Mouse (Mus musculus): ENCODE results near the gene Nfib. TPM values are rescaled to one million over a fixed set of nuclear protein-coding genes. Genes with fewer than 3 reads are reported as not detected.

Nfib gene
- total and polyA plus RNA-seq, 3 experiments, result 0.04 to 0.11 (median 0.09) TPM

- in situ Hi-C loops (cut with MboI; ENCODE audit: low pct_ligation_motif_present, low pct_unique_long_range_greater_than_20kb, low sequenced_read_pairs), result no loop called here
- peaks cover 19% of the 10 kb centered on the region for H3K9me3 ChIP-seq (replicated peaks; ENCODE audit: low read length)
- H3K9ac ChIP-seq (ENCODE audit: insufficient read depth, low read depth), result no peak overlapping the region
- H3K27me3 ChIP-seq (replicated peaks), result no peaks in the 10 kb centered on the region
- dilution Hi-C loops (cut with MboI; ENCODE audit: extremely low pct_ligation_motif_present, extremely low pct_unique_long_range_greater_than_20kb, low sequenced_read_pairs), result no loop called here
- no peaks in the 10 kb centered on the region for H3K36me3 ChIP-seq (replicated peaks in 1 of 2; ENCODE audit: control insufficient read depth in 1 of 2, insufficient read depth in 1 of 2, low read length in 1 of 2)
- H3K27ac ChIP-seq (ENCODE audit: insufficient read depth, low read depth), result no peak overlapping the region
- no peak for TF ChIP-seq HCFC1 (IDR thresholded peaks at IDR 0.05; ENCODE audit: low read depth, low read length)
- TF ChIP-seq KAT2A (IDR thresholded peaks at IDR 0.05; ENCODE audit: insufficient replicate concordance, low read length), result no peak
- TF ChIP-seq ZNF384 (IDR thresholded peaks at IDR 0.05; ENCODE audit: low read depth, low read length), result no peak
- TF ChIP-seq BHLHE40 (IDR thresholded peaks at IDR 0.05; ENCODE audit: low read depth, low read length), result no peak
- TF ChIP-seq POLR2A (IDR thresholded peaks at IDR 0.05; ENCODE audit: low read depth, low read length), result no peak
- no peak for TF ChIP-seq JUND (conservative IDR thresholded peaks at IDR 0.05; ENCODE audit: low read depth, low read length)
- TF ChIP-seq ZMIZ1 (IDR thresholded peaks at IDR 0.05; ENCODE audit: low read depth, low read length), result no peak
- no peak for TF ChIP-seq MAZ (IDR thresholded peaks at IDR 0.05; ENCODE audit: low read depth, low read length)
- no peak for TF ChIP-seq ETS1 (conservative IDR thresholded peaks at IDR 0.05; ENCODE audit: low read depth, low read length)
- no peak for TF ChIP-seq RAD21 (IDR thresholded peaks at IDR 0.05; ENCODE audit: low read depth, low read length)
- TF ChIP-seq UBTF (IDR thresholded peaks at IDR 0.05; ENCODE audit: low read depth, low read length), result no peak
- TF ChIP-seq CHD2 (IDR thresholded peaks at IDR 0.05; ENCODE audit: low read length), result no peak
- no peak for TF ChIP-seq ZC3H11A (IDR thresholded peaks at IDR 0.05; ENCODE audit: low read depth, low read length)
- TF ChIP-seq NELFE (IDR thresholded peaks at IDR 0.05; ENCODE audit: low read depth, low read length), result no peak
- no peak for TF ChIP-seq POLR2AphosphoS2 (IDR thresholded peaks at IDR 0.05; ENCODE audit: low read depth, low read length)
- no peak for TF ChIP-seq USF2 (conservative IDR thresholded peaks at IDR 0.05; ENCODE audit: low read depth, low read length)
- TF ChIP-seq MYC (IDR thresholded peaks at IDR 0.05; ENCODE audit: low read depth, low read length), result no peak
- no peaks in the 10 kb centered on the region for H3K79me2 ChIP-seq (replicated peaks; ENCODE audit: control insufficient read depth, extremely low read depth, insufficient read depth, poor library complexity, severe bottlenecking)
- H3K4me1 ChIP-seq (ENCODE audit: control insufficient read depth in 1 of 2, insufficient read depth in 2 of 2), result no peaks in the 10 kb centered on the region
- no peak for DNase-seq (ENCODE audit: extremely low read depth)
- no peak overlapping the region for H3K4me3 ChIP-seq (replicated peaks in 1 of 3; ENCODE audit: low read depth in 2 of 3, low read length in 2 of 3, poor library complexity in 1 of 3)
- no peak overlapping the region for H3K4me2 ChIP-seq (ENCODE audit: insufficient read depth, low read depth, poor library complexity, severe bottlenecking)
Measured at GRCm38 (mm10) chr4:82502012-82502411, 203.5 kb downstream of the Nfib start.

GRCm38 (mm10) chr4:82500578-82501098, 204.9 kb downstream of the Nfib start:
- Histone ChIP-seq H3K27me3 (replicated peaks) (no peaks in the 10 kb centered on the region), H3K27ac (ENCODE audit: insufficient read depth, low read depth) (no peak overlapping the region), H3K4me3 (replicated peaks in 1 of 3; ENCODE audit: low read depth in 2 of 3, low read length in 2 of 3, poor library complexity in 1 of 3) (no peak overlapping the region), H3K36me3 (replicated peaks in 1 of 2; ENCODE audit: control insufficient read depth in 1 of 2, insufficient read depth in 1 of 2, low read length in 1 of 2) (no peaks in the 10 kb centered on the region), H3K9ac (ENCODE audit: insufficient read depth, low read depth) (no peak overlapping the region), H3K79me2 (replicated peaks; ENCODE audit: control insufficient read depth, extremely low read depth, insufficient read depth, poor library complexity, severe bottlenecking) (no peaks in the 10 kb centered on the region), H3K4me1 (ENCODE audit: control insufficient read depth in 1 of 2, insufficient read depth in 2 of 2) (no peaks in the 10 kb centered on the region), H3K9me3 (replicated peaks; ENCODE audit: low read length) (peaks cover 9% of the 10 kb centered on the region), H3K4me2 (ENCODE audit: insufficient read depth, low read depth, poor library complexity, severe bottlenecking) (no peak overlapping the region)
- TF ChIP-seq MXI1 (IDR thresholded peaks at IDR 0.05; ENCODE audit: low read depth, low read length), result no peak
- no peak for TF ChIP-seq RAD21 (IDR thresholded peaks at IDR 0.05; ENCODE audit: low read depth, low read length)
- dilution Hi-C loops (cut with MboI; ENCODE audit: extremely low pct_ligation_motif_present, extremely low pct_unique_long_range_greater_than_20kb, low sequenced_read_pairs), result no loop called here
- DNase-seq (ENCODE audit: extremely low read depth), result no peak
- in situ Hi-C loops (cut with MboI; ENCODE audit: low pct_ligation_motif_present, low pct_unique_long_range_greater_than_20kb, low sequenced_read_pairs), result no loop called here

Measured in CH12.LX (cell line).